Mouse (Mus musculus): ENCODE measurements around the gene Zzz3.

Gene Zzz3

GRCm38 (mm10) chr3:152495415-152495898 is 100.2 kb downstream of the Zzz3 start:
- DNase-seq (ENCODE audit: inconsistent ontology term), result peak; percentile 28

- no peak for DNase-seq (ENCODE audit: inconsistent ontology term)
These were observed 101.8 kb downstream of the Zzz3 start for GRCm38 (mm10) chr3:152497084-152497483.

DNA sequence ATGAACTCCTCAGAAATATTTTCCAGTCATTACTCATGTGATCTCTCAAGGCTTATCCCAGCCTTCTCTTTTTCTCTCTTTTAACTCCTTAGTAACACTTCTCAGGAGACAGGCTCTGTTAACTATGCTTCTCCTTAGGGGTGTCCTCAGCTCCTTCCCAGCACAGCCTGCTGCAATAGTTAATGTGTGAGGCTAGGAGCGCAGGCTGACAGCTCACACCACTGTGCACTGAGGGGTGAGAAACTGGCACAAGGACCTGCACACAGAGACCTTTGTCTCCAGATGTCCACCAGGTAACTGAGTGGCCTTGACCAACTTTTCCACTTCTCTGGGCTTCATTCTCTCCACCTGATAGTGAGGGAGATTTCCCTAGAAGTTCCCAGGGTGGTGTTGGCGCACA is 102.6 kb downstream of the Zzz3 start:
- DNase-seq (ENCODE audit: inconsistent ontology term), result no peak

DNA sequence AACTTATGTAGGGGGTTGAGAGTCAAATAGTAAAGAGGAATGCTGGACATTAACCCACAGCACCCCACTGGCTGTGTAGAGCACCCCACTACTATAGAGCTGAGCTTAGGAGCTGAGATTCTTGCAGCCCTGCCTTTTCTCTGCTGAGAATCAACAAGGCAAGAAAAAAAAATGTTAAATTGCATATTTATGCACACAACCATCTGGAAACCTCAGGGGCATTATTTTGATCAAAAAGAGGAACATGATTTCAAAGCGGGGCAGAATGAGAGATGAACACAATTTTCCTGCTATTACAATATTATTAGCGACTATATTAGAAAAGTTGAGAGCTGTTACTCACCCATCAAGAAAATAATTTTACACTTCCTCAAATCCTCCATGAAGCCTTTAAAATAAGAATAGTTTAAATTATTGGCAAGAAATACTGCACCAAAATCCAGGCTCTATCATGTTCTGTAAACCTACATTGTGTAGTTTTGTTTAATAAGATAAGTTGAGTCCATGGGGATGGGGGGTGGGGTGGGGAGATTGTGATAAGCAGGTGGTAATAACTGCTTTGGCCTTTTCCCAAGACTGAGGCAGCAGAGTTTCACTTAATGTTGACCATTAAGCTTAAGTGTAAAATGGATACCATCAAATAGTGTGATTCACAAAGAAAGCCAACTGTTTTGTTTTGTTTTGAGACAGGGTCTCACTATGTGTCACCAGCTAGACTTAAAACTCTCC is 103.9 kb downstream of the Zzz3 start:
- DNase-seq (ENCODE audit: inconsistent ontology term), result no peak

DNA sequence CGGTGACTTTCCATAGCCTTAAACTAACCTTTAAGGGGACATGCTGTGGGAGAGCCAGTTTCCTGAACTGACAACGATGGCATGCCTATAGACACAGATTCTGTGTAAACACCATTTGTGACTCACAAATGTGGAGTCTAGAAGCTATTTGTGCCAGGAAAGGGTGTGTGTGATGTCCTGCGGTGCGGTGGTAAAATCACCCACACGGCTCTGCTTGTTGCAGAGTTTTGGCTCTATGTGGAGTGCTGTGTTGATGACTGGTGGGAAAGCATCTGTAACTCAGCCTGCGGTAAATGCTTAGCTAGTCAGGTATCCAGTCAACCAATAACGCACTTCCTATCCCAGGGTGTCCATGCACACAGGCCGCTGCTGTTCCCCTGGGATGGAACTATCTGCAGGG is 112.6 kb downstream of the Zzz3 start:
- DNase-seq (ENCODE audit: inconsistent ontology term), result peak; percentile 24

DNA sequence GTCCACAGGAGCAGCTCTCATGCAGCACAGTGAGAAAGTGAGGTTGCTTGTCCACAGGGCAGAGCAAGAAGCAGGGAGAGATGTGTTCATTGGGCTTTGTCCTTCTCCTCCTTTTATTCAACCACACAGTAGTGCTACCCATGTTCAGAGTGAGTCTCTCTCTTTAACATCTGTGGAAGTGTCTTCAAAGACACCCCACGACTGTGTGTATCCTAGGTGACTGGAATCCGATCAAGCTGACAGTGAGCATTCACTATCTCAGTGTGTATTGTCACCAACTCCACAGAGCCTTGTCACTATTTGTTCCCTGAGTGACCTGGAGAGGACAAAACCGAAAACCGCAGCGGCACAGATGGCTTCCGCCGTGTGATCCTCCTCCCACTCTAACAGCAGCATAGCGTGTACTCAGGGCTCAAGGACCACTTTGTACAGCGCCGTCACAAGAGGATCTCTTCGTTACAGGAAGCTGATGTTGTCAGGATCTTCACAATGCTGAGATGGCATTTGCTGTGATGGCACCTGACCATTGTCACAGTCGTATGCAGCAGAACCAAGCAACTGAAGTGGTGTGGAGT is 113.2 kb downstream of the Zzz3 start:
- DNase-seq (ENCODE audit: inconsistent ontology term), result no peak

DNA sequence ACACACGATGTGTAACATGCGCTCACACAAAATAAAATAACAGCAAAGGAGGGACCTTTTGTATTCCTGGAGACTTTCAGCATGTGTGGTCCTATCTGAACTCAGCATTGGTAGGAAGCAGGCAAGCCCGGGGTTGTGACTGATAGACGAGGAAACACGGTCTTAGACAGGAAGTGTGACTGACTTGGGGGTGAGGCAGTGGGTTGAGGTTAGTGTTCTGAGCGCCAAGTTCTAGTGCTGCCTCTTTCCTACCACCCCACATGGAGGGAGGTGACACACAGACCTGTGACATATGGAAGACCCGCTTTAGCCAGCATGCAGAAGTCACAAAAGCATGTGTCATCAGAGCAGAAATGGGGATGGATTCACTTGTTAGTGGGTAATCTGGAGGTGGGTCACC is 114.0 kb downstream of the Zzz3 start:
- no peak for DNase-seq (ENCODE audit: inconsistent ontology term)

All from Muller cell, postnatal 12 days (primary cell).